Mouse (Mus musculus): ENCODE data around the gene Fam169a. TPM values are rescaled to one million over a fixed set of nuclear protein-coding genes. Genes with fewer than 3 reads are reported as not detected.

Fam169a gene
- total RNA-seq, 4 experiments from 2014 or later, result 38.5 to 43.1 (median 40.1) TPM

DNA sequence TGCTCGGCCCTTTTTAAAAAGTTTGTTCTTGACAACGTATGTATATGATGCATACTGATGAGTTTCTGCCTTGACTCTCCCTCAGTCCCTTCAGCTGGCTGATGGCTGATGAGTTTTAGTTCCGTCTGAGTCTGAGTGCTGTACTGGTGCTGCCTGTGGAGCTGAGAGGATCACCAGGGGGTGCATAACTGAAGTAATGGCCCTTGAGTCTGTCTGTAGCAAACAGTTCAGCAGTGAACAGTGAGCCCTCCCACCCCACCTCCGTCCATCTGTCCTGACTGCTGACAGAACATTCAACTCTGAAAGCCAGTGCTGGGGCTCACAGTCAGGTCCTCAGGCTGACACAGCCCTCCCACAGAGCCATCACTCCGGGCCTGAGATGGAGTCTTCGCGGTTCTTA, 111.9 kb downstream of the Fam169a start:
- no peak for DNase-seq (ENCODE audit: low spot score in 2 of 2)

DNA sequence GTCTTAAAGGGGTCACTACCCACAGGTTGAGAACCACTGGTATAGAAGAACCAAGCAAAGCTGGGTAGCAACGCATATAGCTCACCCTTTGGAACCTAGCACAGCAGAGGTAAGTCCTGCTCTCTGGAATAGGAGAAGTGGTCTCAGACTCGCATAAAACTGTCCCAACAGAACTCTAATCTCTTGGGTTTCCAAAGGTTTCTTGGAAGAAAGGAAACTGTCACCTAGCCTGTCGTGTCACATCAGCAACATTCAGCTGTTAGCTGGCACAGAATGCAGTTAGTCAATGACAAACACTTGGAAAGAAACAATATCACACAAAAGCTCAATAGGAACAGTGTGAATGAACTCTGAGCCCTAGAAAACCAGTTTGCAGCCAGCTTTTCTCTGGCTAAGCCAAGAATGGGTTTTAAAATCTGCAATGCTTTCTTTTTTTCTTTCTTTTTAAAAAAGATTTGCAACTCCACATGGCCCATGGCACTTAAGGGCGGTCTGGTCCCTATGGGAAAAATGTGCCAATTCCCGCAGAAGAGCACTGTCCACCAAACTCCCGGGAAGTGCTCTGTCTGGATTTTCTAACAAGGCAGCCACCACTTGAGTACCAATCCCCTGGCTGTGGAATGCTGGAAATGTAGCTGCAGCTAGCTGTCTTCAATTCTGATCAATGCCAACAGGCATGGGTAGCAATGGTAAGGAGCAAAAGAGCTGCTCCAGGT, 113.2 kb downstream of the Fam169a start:
- DNase-seq (ENCODE audit: low spot score in 2 of 2), result no peak

Other genes with a start within 250 kb of the Fam169a start
- 1 to 10 TPM; 3.8 to 4.3 (median 4.0) TPM for gene Gcnt4, start 142.6 kb upstream of the Fam169a start, total RNA-seq (2022)
- gene 1700029F12Rik, start 32.9 kb upstream of the Fam169a start, total RNA-seq (2022), result not detected
- under 1 TPM in 2 of 4 experiments, not detected in 2; 0.43 to 0.87 TPM for gene Gm6169, start 32.0 kb downstream of the Fam169a start, total RNA-seq (2022)
- 10 to 100 TPM; 24.0 to 36.5 (median 30.5) TPM for gene Gfm2, start 70.7 kb downstream of the Fam169a start, total RNA-seq (2022)
- gene Nsa2, start 70.7 kb downstream of the Fam169a start, total RNA-seq (2022), result 10 to 100 TPM; 33.2 to 55.1 (median 44.1) TPM
- gene Hexb, start 131.1 kb downstream of the Fam169a start, total RNA-seq (2022), result 100 to 1,000 TPM; 114 to 546 (median 290) TPM
- 100 to 1,000 TPM; 584 to 717 (median 649) TPM for gene Enc1, start 173.8 kb downstream of the Fam169a start, total RNA-seq (2022)